Mouse (Mus musculus) myocyte (in vitro differentiated cells): ENCODE measurements around the gene Itih5. TPM values are rescaled to one million over a fixed set of nuclear protein-coding genes. Genes with fewer than 3 reads are reported as not detected.

ENCODE experiments used
- H3K27me3 ChIP-seq: one replicate; pipeline ENCODE4 v1.6.1; 2011; ENCODE audit not compliant: control insufficient read depth, insufficient read depth, insufficient read length
- H3K36me3 ChIP-seq: one replicate; pipeline ENCODE4 v1.6.1; 2011; ENCODE audit not compliant: control insufficient read depth, insufficient read depth
- H3K4me2 ChIP-seq: one replicate; pipeline ENCODE4 v1.6.1; 2011; ENCODE audit warnings: low read depth, control low read depth
- H3K4me3 ChIP-seq: one replicate; pipeline ENCODE4 v1.5.1; 2011; ENCODE audit warnings: mild to moderate bottlenecking, control low read depth, moderate library complexity
- H3K79me2 ChIP-seq: one replicate; pipeline ENCODE4 v1.6.1; 2011; ENCODE audit not compliant: control insufficient read depth, insufficient read depth
- H3ac ChIP-seq: one replicate; pipeline ENCODE4 v1.6.1; 2011; ENCODE audit not compliant: control insufficient read depth, insufficient read length
- CEBPB ChIP-seq: IDR thresholded peaks from 2 replicates; pipeline ENCODE4 v1.6.1; 2011; ENCODE audit warnings: mild to moderate bottlenecking, moderate library complexity; ENCODE audit not compliant: poor library complexity, insufficient read depth, severe bottlenecking
- E2F4 ChIP-seq: IDR thresholded peaks from one replicate; pipeline ENCODE4 v1.6.1; 2011; ENCODE audit warnings: mild to moderate bottlenecking, control low read depth, moderate library complexity; ENCODE audit not compliant: insufficient read depth
- MAX ChIP-seq: IDR thresholded peaks from one replicate; pipeline ENCODE4 v1.6.1; 2011; ENCODE audit warnings: low read depth, mild to moderate bottlenecking, control low read depth
- MYOD1 ChIP-seq, 3 experiments: IDR thresholded peaks; one replicate each; pipeline ENCODE4 v1.6.1; 2011; ENCODE audit warnings: control low read depth in 2 of 3, low read depth in 2 of 3, mild to moderate bottlenecking in 2 of 3, moderate library complexity in 1 of 3; ENCODE audit not compliant: insufficient read length in 2 of 3, control insufficient read depth in 1 of 3
- MYOG ChIP-seq, 3 experiments: IDR thresholded peaks; one replicate each; pipeline ENCODE4 v1.6.1; 2011; ENCODE audit warnings: control low read depth in 2 of 3, low read depth in 2 of 3, mild to moderate bottlenecking in 2 of 3; ENCODE audit not compliant: insufficient read length in 2 of 3, control insufficient read depth in 1 of 3, insufficient read depth in 1 of 3
- POLR2A ChIP-seq: IDR thresholded peaks from one replicate; pipeline ENCODE4 v1.6.1; 2011; ENCODE audit warnings: low read depth, mild to moderate bottlenecking, control low read depth, moderate library complexity; ENCODE audit not compliant: insufficient read length
- POLR2AphosphoS2 ChIP-seq: IDR thresholded peaks from one replicate; pipeline ENCODE4 v1.6.1; 2011; ENCODE audit warnings: low read depth, control low read depth; ENCODE audit not compliant: insufficient read length
- REST ChIP-seq: IDR thresholded peaks from one replicate; pipeline ENCODE4 v1.6.1; 2011; ENCODE audit warnings: mild to moderate bottlenecking, control low read depth, moderate library complexity; ENCODE audit not compliant: insufficient read depth, insufficient read length
- SRF ChIP-seq: IDR thresholded peaks from one replicate; pipeline ENCODE4 v1.6.1; 2011; ENCODE audit warnings: low read depth; ENCODE audit not compliant: control insufficient read depth, insufficient read length
- TCF12 ChIP-seq: IDR thresholded peaks from one replicate; pipeline ENCODE4 v1.6.1; 2011; ENCODE audit warnings: mild to moderate bottlenecking, control low read depth; ENCODE audit not compliant: poor library complexity, insufficient read depth, severe bottlenecking
- TCF3 ChIP-seq: IDR thresholded peaks from one replicate; pipeline ENCODE4 v1.6.1; 2011; ENCODE audit warnings: low read depth, control low read depth; ENCODE audit not compliant: insufficient read length
- USF1 ChIP-seq: IDR thresholded peaks from one replicate; pipeline ENCODE4 v1.6.1; 2011; ENCODE audit warnings: low read depth, mild to moderate bottlenecking, control low read depth, moderate library complexity
- polyA plus RNA-seq: library from polyadenylated mRNA; unstranded; fragments of >200 nt; fragmentation: generic; extraction: Trizol; gene quantifications from one replicate; pipeline ENCODE4 v1.2.1, GENCODE M21; 2012; ENCODE audit warnings: missing spikeins

The Itih5 gene
- polyA plus RNA-seq, 1 experiment = not detected

GRCm38 (mm10) chr2:10284636-10285270 lies 131.4 kb downstream of the Itih5 start:
- TF ChIP-seq TCF12 (no peak), POLR2A (no peak), TCF3 (no peak), E2F4 (no peak), MYOD1 (IDR thresholded peaks at IDR 0.05; ENCODE audit: control insufficient read depth in 1 of 3, insufficient read length in 2 of 3, low read depth in 2 of 3) (no peak), USF1 (no peak)
- H3ac ChIP-seq = no peak overlapping the region
- H3K27me3 ChIP-seq = no peaks in the 10 kb centered on the region
- no peak overlapping the region for H3K4me2 ChIP-seq
- no peaks in the 10 kb centered on the region for H3K79me2 ChIP-seq
- no peaks in the 10 kb centered on the region for H3K36me3 ChIP-seq
- no peak overlapping the region for H3K4me3 ChIP-seq

DNA sequence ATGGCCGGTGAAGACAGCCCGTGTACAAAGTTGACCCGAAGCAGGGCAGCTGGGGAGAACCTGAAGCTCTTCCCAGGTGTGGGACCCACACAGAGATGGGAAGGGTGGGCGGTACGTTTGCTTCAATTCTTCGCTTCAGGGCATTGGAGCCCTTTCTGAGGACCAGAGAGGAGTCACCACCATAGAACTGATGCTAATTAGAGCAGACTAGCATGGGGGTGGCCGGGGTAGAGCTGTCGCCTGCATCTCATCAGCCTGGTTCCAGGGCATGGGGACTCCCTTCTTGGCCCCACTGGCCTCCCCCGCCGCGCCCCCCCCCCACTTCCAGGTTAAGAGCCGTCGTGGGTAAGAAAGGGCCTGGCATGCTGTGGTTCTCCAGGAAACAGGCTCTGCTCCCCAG lies 132.6 kb downstream of the Itih5 start:
- Histone ChIP-seq H3K4me2 (no peak overlapping the region), H3K27me3 (peaks cover 1% of the 10 kb centered on the region), H3K79me2 (no peaks in the 10 kb centered on the region), H3K36me3 (no peaks in the 10 kb centered on the region), H3ac (no peak overlapping the region), H3K4me3 (no peak overlapping the region)
- TF ChIP-seq MAX (no peak), TCF3 (no peak)

DNA sequence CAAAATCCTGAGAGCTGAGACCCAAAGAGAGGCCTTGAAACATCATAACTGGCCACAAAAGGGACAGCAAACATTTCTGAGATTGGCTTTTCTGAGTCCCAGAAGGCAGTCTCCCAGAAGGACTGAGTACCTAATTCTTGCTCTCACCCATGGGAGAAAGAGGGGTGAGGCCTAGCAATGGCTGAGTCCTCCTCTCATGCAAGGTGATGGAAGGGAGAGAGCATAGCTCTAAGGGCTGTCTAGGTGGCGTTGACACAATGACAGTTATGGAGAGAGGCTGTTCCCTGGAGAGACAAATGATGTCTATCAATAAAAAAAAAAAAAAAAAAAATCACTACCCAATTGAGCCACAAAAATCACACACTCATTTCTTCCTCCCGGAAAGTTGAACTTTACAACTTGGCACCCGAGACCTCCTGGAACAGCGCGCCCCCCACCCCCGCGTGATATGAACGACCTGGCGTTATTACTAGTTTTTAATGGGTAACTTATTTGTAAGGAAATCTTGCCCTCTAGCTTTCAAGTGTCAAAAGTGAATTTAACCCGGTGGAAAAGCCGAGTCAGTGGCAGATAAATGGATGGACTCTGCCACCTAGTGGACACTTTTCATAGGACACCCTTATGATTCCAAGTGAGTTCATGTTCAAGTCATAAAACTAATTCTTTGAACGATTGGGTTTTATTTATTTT lies 134.9 kb downstream of the Itih5 start:
- Histone ChIP-seq H3K36me3 (no peaks in the 10 kb centered on the region), H3K79me2 (no peaks in the 10 kb centered on the region), H3K4me2 (no peak overlapping the region), H3K4me3 (no peak overlapping the region), H3K27me3 (peaks cover 11% of the 10 kb centered on the region), H3ac (no peak overlapping the region)
- TF ChIP-seq MYOG (IDR thresholded peaks at IDR 0.05; ENCODE audit: control insufficient read depth in 1 of 3, insufficient read depth in 1 of 3, insufficient read length in 2 of 3, low read depth in 2 of 3) (no peak), REST (no peak), E2F4 (no peak), SRF (no peak), POLR2A (no peak), USF1 (no peak), MAX (no peak), POLR2AphosphoS2 (no peak), TCF12 (no peak), CEBPB (no peak), MYOD1 (IDR thresholded peaks at IDR 0.05; ENCODE audit: control insufficient read depth in 1 of 3, insufficient read length in 2 of 3, low read depth in 2 of 3) (no peak), TCF3 (no peak)

GRCm38 (mm10) chr2:10288881-10289280 lies 135.5 kb downstream of the Itih5 start:
- H3K4me2 ChIP-seq = no peak overlapping the region
- peaks cover 11% of the 10 kb centered on the region for H3K27me3 ChIP-seq
- no peak overlapping the region for H3K4me3 ChIP-seq
- H3K79me2 ChIP-seq = no peaks in the 10 kb centered on the region
- TF ChIP-seq POLR2AphosphoS2 (no peak), REST (no peak), MYOD1 (IDR thresholded peaks at IDR 0.05; ENCODE audit: control insufficient read depth in 1 of 3, insufficient read length in 2 of 3, low read depth in 2 of 3) (no peak), SRF (no peak), MAX (no peak), E2F4 (no peak)
- H3K36me3 ChIP-seq = no peaks in the 10 kb centered on the region
- no peak overlapping the region for H3ac ChIP-seq

- H3K4me2 ChIP-seq = no peak overlapping the region
Observed at GRCm38 (mm10) chr2:10290115-10290514, 136.7 kb downstream of the Itih5 start.

More at GRCm38 (mm10) chr2:10290115-10290514, 136.7 kb downstream of the Itih5 start:
- no peaks in the 10 kb centered on the region for H3K36me3 ChIP-seq
- peaks cover 11% of the 10 kb centered on the region for H3K27me3 ChIP-seq
- H3ac ChIP-seq = no peak overlapping the region
- H3K79me2 ChIP-seq = no peaks in the 10 kb centered on the region
- TF ChIP-seq TCF3 = no peak
- TF ChIP-seq POLR2A = no peak
- TF ChIP-seq MAX = no peak
- no peak for TF ChIP-seq MYOD1 (IDR thresholded peaks at IDR 0.05; ENCODE audit: control insufficient read depth in 1 of 3, insufficient read length in 2 of 3, low read depth in 2 of 3)
- TF ChIP-seq E2F4 = no peak
- no peak for TF ChIP-seq TCF12
- no peak for TF ChIP-seq MYOG (IDR thresholded peaks at IDR 0.05; ENCODE audit: control insufficient read depth in 1 of 3, insufficient read depth in 1 of 3, insufficient read length in 2 of 3, low read depth in 2 of 3)
- TF ChIP-seq REST = no peak
- TF ChIP-seq POLR2AphosphoS2 = no peak
- TF ChIP-seq SRF = no peak
- no peak for TF ChIP-seq USF1
- no peak for TF ChIP-seq CEBPB
- H3K4me3 ChIP-seq = no peak overlapping the region
